Mouse (Mus musculus) C2C12 (cell line): ENCODE measurements around the gene Bak1.
A peak's percentile ranks its signal among the peaks of the same experiment; 100 is the strongest.

ENCODE experiments used
- CTCF ChIP-seq: IDR thresholded peaks from one replicate; pipeline ENCODE4 v1.5.1; 2011; ENCODE audit not compliant: control insufficient read depth, insufficient read depth, insufficient read length
- FOSL1 ChIP-seq: IDR thresholded peaks from one replicate; pipeline ENCODE4 v1.8.0; 2011; ENCODE audit warnings: mild to moderate bottlenecking, low read length; ENCODE audit not compliant: poor library complexity, insufficient read depth, severe bottlenecking
- MAX ChIP-seq: IDR thresholded peaks from one replicate; pipeline ENCODE4 v1.6.1; 2011; ENCODE audit warnings: mild to moderate bottlenecking, control low read depth
- MYOD1 ChIP-seq: IDR thresholded peaks from one replicate; pipeline ENCODE4 v1.6.1; 2011; ENCODE audit warnings: low read depth; ENCODE audit not compliant: control insufficient read depth, insufficient read length
- USF1 ChIP-seq: IDR thresholded peaks from one replicate; pipeline ENCODE4 v1.6.1; 2011; ENCODE audit warnings: low read depth, mild to moderate bottlenecking, control low read depth, moderate library complexity

GRCm38 (mm10) chr17:27028284-27028795 is 469 bp downstream of the Bak1 start:
- TF ChIP-seq CTCF (peak; percentile 58), MAX (peak; percentile 38), FOSL1 (no peak), MYOD1 (no peak), USF1 (no peak)
